Mouse (Mus musculus) heart, embryonic 14.5 days (tissue): ENCODE measurements around the gene Tmem108. TPM values are rescaled to one million over a fixed set of nuclear protein-coding genes. Genes with fewer than 3 reads are reported as not detected.

ENCODE experiments used
- ATAC-seq: fragments of 200-750 bp; cut with Nextera tagmentation; 2 replicates; pipeline ENCODE4 v1.8.0; 2017; ENCODE audit warnings: low read depth, moderate TSS enrichment; ENCODE audit not compliant: insufficient number of reproducible peaks, insufficient read depth, low FRiP score
- H3K27ac ChIP-seq, 2 experiments: fragments of 200-500 bp in 1 of 2; fragments of 300-500 bp in 1 of 2; sonication (generic) in 1 of 2; replicated peaks in 1 of 2; 2 replicates each; pipeline ENCODE4 v1.5.1; 2012 to 2014; ENCODE audit warnings: low read depth in 2 of 2, low read length in 2 of 2, control low read depth in 1 of 2, mild to moderate bottlenecking in 1 of 2, mixed read lengths in 1 of 2; ENCODE audit not compliant: control insufficient read depth in 1 of 2, insufficient read depth in 1 of 2
- H3K27me3 ChIP-seq: fragments of 300-500 bp; sonication (generic); 2 replicates; pipeline ENCODE4 v1.6.1; 2014; ENCODE audit warnings: mild to moderate bottlenecking, low read length, control low read depth; ENCODE audit not compliant: control insufficient read depth, insufficient read depth
- H3K36me3 ChIP-seq: fragments of 300-500 bp; sonication (generic); 2 replicates; pipeline ENCODE4 v1.6.1; 2014; ENCODE audit warnings: mild to moderate bottlenecking, control low read depth, low read length, mixed read lengths; ENCODE audit not compliant: control insufficient read depth, insufficient read depth
- H3K4me1 ChIP-seq, 2 experiments: fragments of 200-500 bp in 1 of 2; fragments of 300-500 bp in 1 of 2; sonication (generic) in 1 of 2; 2 replicates each; pipeline ENCODE4 v1.6.1; 2012 to 2014; ENCODE audit warnings: low read length in 2 of 2, control low read depth in 1 of 2, mixed read lengths in 1 of 2; ENCODE audit not compliant: control insufficient read depth in 2 of 2, insufficient read depth in 2 of 2
- H3K4me2 ChIP-seq: fragments of 300-500 bp; sonication (generic); 2 replicates; pipeline ENCODE4 v1.6.1; 2014; ENCODE audit warnings: mild to moderate bottlenecking, low read length
- H3K4me3 ChIP-seq, 2 experiments: fragments of 200-500 bp in 1 of 2; fragments of 300-500 bp in 1 of 2; sonication (generic) in 1 of 2; 2 replicates each; pipeline ENCODE4 v1.5.1; 2012 to 2014; ENCODE audit warnings: low read length in 2 of 2, mild to moderate bottlenecking in 2 of 2, control low read depth in 1 of 2, low read depth in 1 of 2, moderate library complexity in 1 of 2; ENCODE audit not compliant: control insufficient read depth in 1 of 2, insufficient read depth in 1 of 2
- H3K9ac ChIP-seq: fragments of 300-500 bp; sonication (generic); 2 replicates; pipeline ENCODE4 v1.6.1; 2014; ENCODE audit warnings: mild to moderate bottlenecking, low read length
- H3K9me3 ChIP-seq: fragments of 300-500 bp; sonication (generic); 2 replicates; pipeline ENCODE4 v1.6.1; 2016; ENCODE audit warnings: low read length, control low read depth; ENCODE audit not compliant: control insufficient read depth
- WGBS: fragments of 180-500 bp; shearing (Covaris S2); extraction: QIAGEN DNeasy Blood & Tissue Kit; methylation state at CpG from one replicate; pipeline ENCODE4 v1.1.7; 2014; 5-methylcytosine and 5-hydroxymethylcytosine counted together
- polyA plus RNA-seq: library from polyadenylated mRNA; unstranded; fragments of >200 nt; fragmentation: Nextera tagmentation; extraction: Ambion mirVana; gene quantifications from 2 replicates; pipeline ENCODE4 v1.2.1, GENCODE M21; 2014

The Tmem108 gene
- polyA plus RNA-seq, 1 experiment from 2014 or later, result 74.3 TPM

DNA sequence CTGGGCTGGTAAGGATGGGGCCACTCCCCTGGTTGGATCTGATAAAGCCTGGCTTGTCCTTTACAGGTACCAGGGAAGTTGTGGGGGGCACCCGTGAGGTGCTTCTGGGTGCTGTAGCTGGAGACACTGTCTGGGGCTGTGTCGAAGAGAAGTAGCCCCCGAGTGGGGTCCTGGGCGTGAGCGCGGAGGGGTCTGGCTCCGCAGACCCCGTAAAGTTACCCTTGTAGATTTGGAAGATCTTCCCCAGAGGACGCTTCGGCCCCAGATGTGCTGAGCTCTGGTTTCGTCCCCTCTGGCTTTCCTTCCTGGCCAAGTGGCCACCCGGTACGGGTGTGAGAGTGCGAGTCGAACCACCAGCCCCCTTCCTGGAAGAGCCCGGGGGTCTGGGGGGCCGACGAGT is 262.3 kb downstream of the Tmem108 start:
- no peak overlapping the region for H3K4me3 ChIP-seq
- no peak overlapping the region for H3K27ac ChIP-seq
- H3K4me2 ChIP-seq, result no peak overlapping the region
- peaks cover 31% of the 10 kb centered on the region for H3K36me3 ChIP-seq
- ATAC-seq, result peak; percentile 29; the same call in 1 of the 2 replicates
- H3K27me3 ChIP-seq, result no peaks in the 10 kb centered on the region
- H3K9ac ChIP-seq, result no peak overlapping the region
- peaks cover 20 to 25% of the 10 kb centered on the region in 2 experiments for H3K4me1 ChIP-seq
- no peaks in the 10 kb centered on the region for H3K9me3 ChIP-seq
- WGBS, result 90% methylated on average over 18 of the region's 18 CpGs

DNA sequence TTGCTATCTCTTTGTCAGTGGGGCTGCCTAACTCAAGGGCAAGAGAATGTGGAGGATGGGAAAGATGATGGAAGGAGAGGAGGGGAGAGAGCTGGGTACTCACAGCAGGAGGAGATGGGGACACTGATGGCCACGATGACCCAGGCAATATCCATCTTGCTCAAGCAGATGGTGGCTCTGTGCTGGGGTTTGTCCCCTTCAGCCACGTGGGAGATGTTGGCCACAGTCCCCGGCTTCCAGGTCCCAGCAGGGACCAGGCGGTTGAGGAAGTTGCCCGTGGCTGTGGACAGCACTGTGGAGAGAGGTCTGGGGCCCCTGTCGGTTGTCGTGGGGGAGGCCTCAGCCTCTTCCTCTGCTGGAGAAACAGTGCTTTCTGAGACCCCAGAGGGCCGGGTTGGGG is 262.9 kb downstream of the Tmem108 start:
- Histone ChIP-seq H3K4me2 (no peak overlapping the region), H3K27me3 (no peaks in the 10 kb centered on the region), H3K9me3 (no peaks in the 10 kb centered on the region), H3K4me1 (peaks cover 20 to 29% of the 10 kb centered on the region in 2 experiments), H3K4me3 (no peak overlapping the region), H3K9ac (no peak overlapping the region), H3K27ac (no peak overlapping the region), H3K36me3 (peaks cover 31% of the 10 kb centered on the region)
- ATAC-seq, result no peak
- WGBS, result 69% methylated on average over 8 of the region's 8 CpGs

DNA sequence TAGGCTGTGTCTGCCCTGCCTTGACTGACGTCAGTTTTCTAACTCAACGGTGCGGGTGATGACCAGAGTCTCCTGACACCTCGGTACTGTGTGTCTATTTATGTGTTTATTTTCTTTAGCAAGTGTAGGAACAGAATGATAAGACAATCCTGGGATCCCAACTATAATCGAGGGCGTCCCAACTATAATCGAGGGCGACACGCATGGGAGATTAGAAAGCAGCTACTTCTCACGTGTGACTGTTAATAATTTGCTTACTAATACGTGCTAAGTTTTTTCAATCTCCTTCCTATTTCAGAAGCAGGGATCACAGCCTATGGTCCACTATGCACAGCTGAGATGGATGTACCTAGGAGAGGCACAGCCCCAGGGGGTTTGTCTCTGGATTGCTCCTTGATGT is 266.2 kb downstream of the Tmem108 start:
- H3K4me3 ChIP-seq, result no peak overlapping the region
- no peak overlapping the region for H3K9ac ChIP-seq
- no peaks in the 10 kb centered on the region for H3K27me3 ChIP-seq
- H3K4me1 ChIP-seq, result peaks cover 21 to 36% of the 10 kb centered on the region in 2 experiments
- no peak for ATAC-seq
- H3K36me3 ChIP-seq, result peaks cover 31% of the 10 kb centered on the region
- WGBS, result 68% methylated on average over 11 of the region's 11 CpGs
- no peak overlapping the region; a peak in 1 of 4 replicates for H3K27ac ChIP-seq
- no peak overlapping the region for H3K4me2 ChIP-seq
- no peaks in the 10 kb centered on the region for H3K9me3 ChIP-seq

DNA sequence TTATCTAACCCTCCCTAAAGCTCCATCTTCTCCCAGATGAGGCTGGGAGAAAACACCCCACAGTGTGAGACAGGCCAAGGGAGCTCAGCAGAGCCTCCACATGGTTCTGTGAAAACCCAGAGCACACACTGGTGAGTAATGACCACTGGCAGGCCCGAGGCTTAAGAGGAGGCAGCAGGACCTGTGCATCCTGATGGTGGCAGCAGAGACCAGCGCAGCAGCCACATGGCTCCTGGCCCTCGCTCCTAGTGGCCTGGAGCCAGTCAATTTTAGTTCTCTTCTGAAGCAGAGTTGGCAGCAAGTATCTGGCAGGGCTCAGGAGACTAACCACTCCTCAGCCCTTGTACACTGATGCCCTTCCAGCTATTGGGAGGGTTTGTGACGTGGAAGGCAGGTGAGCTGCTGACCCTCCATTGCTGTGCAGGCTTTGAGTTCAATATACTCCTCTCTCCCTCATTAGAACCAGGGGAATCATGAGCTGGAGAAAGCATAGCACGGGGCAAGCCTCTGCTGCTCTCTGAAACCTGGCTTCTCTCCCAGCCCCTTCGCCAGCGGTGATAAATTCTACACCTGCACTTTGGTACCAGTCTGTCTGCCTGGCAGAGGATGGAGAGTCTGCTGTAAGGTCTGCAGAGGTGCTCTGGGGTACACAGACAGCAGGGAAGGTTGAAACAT is 267.2 kb downstream of the Tmem108 start:
- Histone ChIP-seq H3K4me1 (peaks cover 22 to 44% of the 10 kb centered on the region in 2 experiments), H3K27me3 (no peaks in the 10 kb centered on the region), H3K9ac (no peak overlapping the region), H3K36me3 (peaks cover 24% of the 10 kb centered on the region), H3K27ac (peak overlapping the region; percentile 6 to 53; a peak in 3 of 4 replicates), H3K9me3 (no peaks in the 10 kb centered on the region), H3K4me3 (no peak overlapping the region), H3K4me2 (peak overlapping the region; percentile 27)
- ATAC-seq, result peak; percentile 55
- 25% methylated on average over 7 of the region's 7 CpGs for WGBS

DNA sequence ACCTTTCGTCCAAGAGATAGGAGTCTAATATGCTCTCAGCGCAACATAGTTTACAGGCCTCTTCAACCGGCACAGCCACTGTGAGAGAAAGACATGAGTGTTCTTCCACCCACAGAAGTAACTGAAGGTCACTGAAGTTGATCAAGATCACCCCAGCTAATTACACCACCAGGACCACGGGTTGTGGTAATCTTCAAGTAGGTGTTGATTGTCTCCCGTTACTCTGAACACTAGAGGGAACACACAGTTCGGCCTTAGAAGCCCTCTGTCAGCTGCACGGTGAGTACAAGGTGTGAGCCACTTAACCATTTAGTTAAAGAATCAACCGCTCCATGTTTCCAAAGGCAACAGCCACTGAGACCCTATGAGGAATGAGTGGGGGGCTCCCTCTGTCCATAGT is 269.7 kb downstream of the Tmem108 start:
- Histone ChIP-seq H3K36me3 (peaks cover 13% of the 10 kb centered on the region; the same call in 1 of the 2 replicates), H3K4me3 (no peak overlapping the region), H3K27ac (peak overlapping the region; percentile 27 to 53; a peak in 2 of 4 replicates), H3K4me1 (peaks cover 38 to 60% of the 10 kb centered on the region in 2 experiments), H3K4me2 (no peak overlapping the region), H3K9ac (no peak overlapping the region), H3K27me3 (no peaks in the 10 kb centered on the region), H3K9me3 (no peaks in the 10 kb centered on the region)
- ATAC-seq, result no peak
- WGBS, result 33% methylated on average over 8 of the region's 8 CpGs

DNA sequence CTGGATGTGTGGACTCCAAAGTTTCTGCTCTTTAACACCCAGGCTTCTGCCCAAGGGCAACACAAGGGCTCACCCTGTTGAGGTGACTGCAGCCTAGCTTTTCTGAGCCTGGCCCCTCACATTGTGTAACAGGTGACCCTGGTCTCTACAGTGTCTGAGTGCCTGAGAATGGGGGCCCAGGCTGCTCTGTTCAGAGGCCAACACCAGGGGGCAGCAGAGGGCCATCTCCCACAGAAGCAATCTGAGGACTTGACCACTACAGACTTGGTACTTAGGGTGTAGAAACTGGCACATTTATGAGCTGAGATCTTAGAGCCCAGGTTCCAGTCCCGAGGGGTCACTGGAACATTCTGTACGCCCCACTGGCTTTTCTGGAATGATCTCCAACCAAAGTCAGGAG is 271.2 kb downstream of the Tmem108 start:
- WGBS, result 7% methylated on average over 2 of the region's 2 CpGs
- Histone ChIP-seq H3K9me3 (no peaks in the 10 kb centered on the region), H3K4me3 (no peak overlapping the region), H3K36me3 (0 out of 2 replicates have a peak, but pooled peaks cover 11% of the 10 kb centered on the region), H3K4me1 (peaks cover 49 to 73% of the 10 kb centered on the region in 2 experiments), H3K27ac (no peak overlapping the region), H3K27me3 (no peaks in the 10 kb centered on the region), H3K9ac (no peak overlapping the region), H3K4me2 (no peak overlapping the region)
- no peak for ATAC-seq

DNA sequence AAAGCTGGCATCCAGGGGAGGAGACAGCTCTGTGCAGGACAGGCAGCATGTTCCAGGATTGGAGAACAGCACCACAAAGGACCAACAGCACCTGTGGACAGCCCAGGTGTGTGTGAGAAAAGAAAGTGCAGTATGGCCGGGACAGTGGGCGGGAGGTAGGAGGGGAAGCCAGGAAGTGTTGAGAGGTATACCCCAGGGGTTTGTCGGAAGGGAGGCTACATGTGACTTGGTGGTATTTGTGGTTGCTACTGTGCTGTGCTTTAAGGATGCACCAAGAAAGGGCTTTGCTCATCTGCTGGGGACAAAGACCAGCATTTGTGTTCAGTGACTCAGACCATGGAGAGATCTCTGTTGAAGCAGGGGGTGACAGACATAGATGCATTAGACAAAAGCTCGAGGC is 271.8 kb downstream of the Tmem108 start:
- no peak overlapping the region for H3K4me3 ChIP-seq
- 0 out of 2 replicates have a peak, but pooled peaks cover 11% of the 10 kb centered on the region for H3K36me3 ChIP-seq
- no peaks in the 10 kb centered on the region for H3K27me3 ChIP-seq
- H3K9me3 ChIP-seq, result no peaks in the 10 kb centered on the region
- H3K4me2 ChIP-seq, result no peak overlapping the region
- WGBS, result 63% methylated on average over 4 of the region's 4 CpGs
- peaks cover 52 to 73% of the 10 kb centered on the region in 2 experiments for H3K4me1 ChIP-seq
- ATAC-seq, result no peak
- H3K9ac ChIP-seq, result no peak overlapping the region
- H3K27ac ChIP-seq, result no peak overlapping the region
